Mouse (Mus musculus) frontal cortex, adult (tissue): ENCODE data around the gene Gpr88.

Experiments used
- ATAC-seq: cut with Nextera tagmentation; 2 replicates; pipeline ENCODE4 v1.9.2; 2017; ENCODE audit warnings: mild to moderate bottlenecking, moderate library complexity, mixed read lengths; ENCODE audit not compliant: low TSS enrichment

The Gpr88 gene

GRCm38 (mm10) chr3:116253077-116253531 lies at the start of gene Gpr88:
Gpr88 (minus strand) TSS chr3:116253503.
- ATAC-seq, result peak; percentile 82

- no peak for ATAC-seq
Measured at GRCm38 (mm10) chr3:116302581-116302980, 49.3 kb upstream of the Gpr88 start.

- no peak for ATAC-seq
Measured at GRCm38 (mm10) chr3:116301754-116302153, 48.5 kb upstream of the Gpr88 start.

- ATAC-seq, result no peak
Measured at GRCm38 (mm10) chr3:116298727-116299126, 45.4 kb upstream of the Gpr88 start.

GRCm38 (mm10) chr3:116298003-116298402 lies 44.7 kb upstream of the Gpr88 start:
- peak; percentile 93 for ATAC-seq

GRCm38 (mm10) chr3:116297170-116297569 lies 43.9 kb upstream of the Gpr88 start:
- peak; percentile 72 for ATAC-seq

GRCm38 (mm10) chr3:116290041-116290815 lies 36.9 kb upstream of the Gpr88 start:
- ATAC-seq, result no peak

GRCm38 (mm10) chr3:116288833-116289232 lies 35.5 kb upstream of the Gpr88 start:
- ATAC-seq, result no peak

GRCm38 (mm10) chr3:116284735-116285134 lies 31.4 kb upstream of the Gpr88 start:
- no peak for ATAC-seq

GRCm38 (mm10) chr3:116283996-116284395 lies 30.7 kb upstream of the Gpr88 start:
- no peak for ATAC-seq

GRCm38 (mm10) chr3:116281663-116282062 lies 28.4 kb upstream of the Gpr88 start:
- no peak for ATAC-seq

GRCm38 (mm10) chr3:116277146-116277545 lies 23.8 kb upstream of the Gpr88 start:
- ATAC-seq, result no peak

GRCm38 (mm10) chr3:116271679-116272078 lies 18.4 kb upstream of the Gpr88 start:
- no peak for ATAC-seq

- ATAC-seq, result no peak
Measured at GRCm38 (mm10) chr3:116267036-116267654, 13.8 kb upstream of the Gpr88 start.

- ATAC-seq, result peak; percentile 62; the same call in 1 of the 2 replicates
Measured at GRCm38 (mm10) chr3:116266360-116266759, 13.1 kb upstream of the Gpr88 start.

- no peak for ATAC-seq
Measured at GRCm38 (mm10) chr3:116263977-116264376, 10.7 kb upstream of the Gpr88 start.

GRCm38 (mm10) chr3:116263061-116263460 lies 9.8 kb upstream of the Gpr88 start:
- no peak for ATAC-seq

- ATAC-seq, result no peak
Measured at GRCm38 (mm10) chr3:116256104-116256503, 2.8 kb upstream of the Gpr88 start.

- ATAC-seq, result peak; percentile 13
Measured at GRCm38 (mm10) chr3:116252255-116253040, 855 bp downstream of the Gpr88 start.

GRCm38 (mm10) chr3:116251481-116252254 lies 1.6 kb downstream of the Gpr88 start:
- ATAC-seq, result peak; percentile 27

GRCm38 (mm10) chr3:116249026-116249425 lies 4.3 kb downstream of the Gpr88 start:
- no peak for ATAC-seq

- ATAC-seq, result peak; percentile 74
Measured at GRCm38 (mm10) chr3:116244476-116244875, 8.8 kb downstream of the Gpr88 start.
